Mouse (Mus musculus) adrenal gland, adult 8-10 months (tissue): ENCODE data around the gene Klhl21. TPM values are rescaled to one million over a fixed set of nuclear protein-coding genes. Genes with fewer than 3 reads are reported as not detected.
A peak's percentile ranks its signal among the peaks of the same experiment; 100 is the strongest.
"Not testable (repeated sequence)": the region's sequence is repeated elsewhere in the genome, so short reads cannot be mapped to it uniquely, and the experiment has no call there.

Source experiments
- DNase-seq: peaks from one replicate; pipeline ENCODE4 v3.0.0; 2022
- total RNA-seq, 4 experiments: library from RNA; stranded (reverse); gene quantifications; 2 replicates each; pipeline ENCODE4 v1.2.4; 2022

Klhl21 gene
- total RNA-seq, 4 experiments from 2014 or later = 23.9 to 34.2 (median 31.1) TPM

DNA sequence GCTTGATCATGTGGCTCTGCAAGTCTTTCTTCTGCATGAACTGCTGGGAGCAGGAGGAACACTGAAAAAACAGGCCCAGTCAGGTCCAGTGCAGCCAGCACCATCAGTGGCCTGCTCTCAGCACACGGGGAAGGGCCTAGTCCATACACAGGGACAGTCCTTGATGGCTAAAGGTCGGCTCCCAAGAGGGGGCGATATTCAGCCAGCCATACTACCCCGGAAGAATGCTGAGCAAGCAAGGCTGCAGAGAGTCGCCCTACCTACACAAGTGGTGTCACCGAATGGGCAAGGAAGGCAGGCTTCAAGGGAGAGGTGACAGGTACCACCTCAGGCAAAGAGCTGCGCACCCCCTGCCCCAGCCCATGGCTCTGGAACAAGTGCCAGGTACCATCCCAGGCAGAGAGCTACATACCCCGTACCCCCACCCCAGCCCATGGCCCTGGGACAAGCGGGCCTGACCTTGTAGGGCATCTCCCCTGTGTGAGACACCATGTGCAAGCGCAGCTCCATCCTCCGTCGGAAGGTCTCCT, 13.0 kb downstream of the Klhl21 start:
- no peak for DNase-seq

DNA sequence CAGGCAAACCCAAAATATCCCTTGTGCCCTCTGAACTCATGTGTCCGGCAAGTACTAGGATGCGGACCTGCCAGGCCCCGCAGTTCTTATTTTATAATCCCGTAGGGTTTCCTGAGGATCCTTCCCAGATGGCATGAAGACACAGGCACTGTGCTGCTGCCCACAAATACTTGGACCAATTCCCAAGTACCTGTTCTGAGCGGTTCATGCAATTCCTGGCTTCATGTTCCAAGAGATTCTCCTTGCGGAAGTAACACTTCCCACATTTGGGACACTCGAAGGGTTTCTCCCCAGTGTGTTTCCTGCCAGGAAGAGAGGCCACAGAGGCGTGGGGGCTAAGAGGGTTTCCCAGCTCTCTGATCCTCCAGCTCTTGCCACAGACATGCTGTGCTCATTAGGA, 13.9 kb downstream of the Klhl21 start:
- DNase-seq = no peak

DNA sequence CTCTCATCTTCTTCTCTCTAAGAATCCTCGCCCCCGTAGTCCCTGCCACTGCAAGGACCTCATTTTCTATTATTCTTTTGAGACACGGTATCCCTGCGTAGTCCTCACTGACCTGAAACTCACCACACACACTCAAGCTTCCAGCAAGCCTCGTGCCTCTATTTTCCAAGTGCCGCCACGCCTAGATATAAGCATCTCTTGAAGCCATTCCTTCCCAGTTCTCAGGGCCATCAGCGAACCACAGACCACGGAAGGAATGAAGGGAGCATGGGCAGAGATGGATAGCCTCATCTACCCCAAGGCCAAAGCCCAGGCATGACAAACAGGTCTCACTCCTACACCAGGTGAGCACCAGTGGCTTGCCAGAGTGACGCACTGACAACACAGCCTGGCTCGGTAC, 15.9 kb downstream of the Klhl21 start:
- no peak for DNase-seq

DNA sequence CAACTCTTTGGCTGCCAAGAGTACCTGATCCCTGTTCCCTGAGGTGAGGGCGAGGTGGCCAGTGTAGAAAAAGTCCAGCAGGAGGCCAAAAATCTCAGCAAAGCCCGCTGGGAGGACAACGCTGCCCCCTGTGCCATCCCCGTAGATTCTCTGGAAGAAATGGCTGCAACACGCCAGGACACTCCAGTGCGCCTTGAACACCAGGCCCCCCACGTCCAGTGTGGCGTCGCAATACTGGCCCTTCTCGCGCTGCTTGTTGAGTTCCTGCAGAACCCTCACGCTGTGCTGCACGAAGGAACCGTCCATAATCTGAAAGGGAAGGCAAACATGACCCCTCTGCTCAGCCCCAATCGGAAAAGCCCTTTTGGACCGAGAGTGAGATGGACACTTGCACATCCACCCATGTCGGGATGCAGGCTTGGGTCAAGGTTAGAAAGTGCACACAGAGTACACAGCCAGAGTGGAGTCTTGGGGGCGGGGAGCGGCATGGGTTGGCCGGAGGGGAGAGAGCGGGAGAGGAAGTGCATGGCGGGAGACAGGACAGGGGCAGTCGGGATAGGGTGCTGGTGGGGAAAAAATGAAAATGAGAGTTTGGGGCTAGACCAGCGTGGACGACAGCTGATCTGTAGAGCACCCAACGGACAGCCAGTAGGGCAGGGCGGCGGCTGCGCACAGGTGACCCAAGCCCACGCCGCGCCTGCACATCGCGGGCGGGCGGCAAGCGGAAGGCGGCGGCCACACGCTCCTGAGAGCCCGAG, 18.3 kb downstream of the Klhl21 start:
- no peak for DNase-seq

DNA sequence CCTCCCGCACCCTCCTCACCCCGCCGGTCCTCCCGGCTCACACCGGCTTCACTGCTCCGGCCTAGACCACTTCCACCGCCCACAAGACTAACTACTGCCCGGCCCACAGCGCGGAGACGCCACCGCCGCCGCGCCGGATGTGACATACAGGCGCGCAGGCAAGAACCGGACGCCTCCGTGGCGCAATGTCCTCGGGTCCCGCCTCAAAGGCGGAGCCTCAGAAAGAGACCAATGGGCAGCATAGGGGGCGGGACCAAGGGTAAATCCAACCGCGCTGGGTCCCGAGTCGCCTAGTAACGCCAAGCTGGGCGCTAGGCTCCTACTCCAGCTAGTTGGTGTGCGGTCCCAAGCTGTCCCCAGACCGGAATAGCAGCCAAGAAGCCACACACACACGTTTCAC, 18.9 kb downstream of the Klhl21 start, which contains the start of gene Zbtb48:
Gene Zbtb48 (minus strand): TSS at position 148 of the 400 bp plus-strand sequence.
- peak; percentile 97 for DNase-seq

DNA sequence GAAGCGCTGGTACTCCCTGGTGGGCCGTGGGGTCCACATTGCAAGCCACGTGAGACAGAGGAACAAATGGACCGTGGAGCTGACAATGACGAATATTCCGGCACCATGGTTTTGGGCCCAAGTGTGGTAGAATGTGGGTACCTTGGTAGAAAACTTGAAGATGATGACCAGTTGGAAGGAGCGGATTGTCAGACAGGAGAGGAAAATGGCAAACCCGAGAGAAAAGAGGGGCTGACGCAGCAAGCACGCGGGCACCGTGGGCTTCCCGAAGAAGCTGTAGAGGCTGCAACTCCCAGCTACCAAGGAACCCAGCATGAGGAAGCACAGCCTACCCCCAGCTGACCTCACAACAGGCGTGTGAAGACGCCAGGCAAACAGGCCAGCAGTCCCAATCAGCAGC, 19.9 kb downstream of the Klhl21 start:
- DNase-seq = no peak

DNA sequence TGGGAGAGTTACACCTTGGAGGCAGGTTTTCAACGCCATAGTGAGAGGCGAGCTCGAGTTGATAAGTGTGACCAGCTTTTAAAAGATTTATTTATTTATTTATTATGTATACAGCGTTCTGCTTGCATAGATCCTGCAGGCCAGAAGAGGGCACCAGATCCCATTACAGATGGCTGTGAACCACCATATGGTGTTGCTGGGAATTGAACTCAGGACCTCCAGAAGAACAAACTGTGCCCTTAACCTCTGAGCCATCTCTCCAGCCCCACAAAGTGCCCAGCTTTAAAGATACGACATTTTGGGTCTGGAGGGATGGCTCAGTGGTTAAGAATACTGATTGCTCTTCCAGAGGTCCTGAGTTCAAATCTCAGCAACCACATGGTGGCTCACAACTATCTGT, 20.5 kb downstream of the Klhl21 start:
- DNase-seq = no peak

DNA sequence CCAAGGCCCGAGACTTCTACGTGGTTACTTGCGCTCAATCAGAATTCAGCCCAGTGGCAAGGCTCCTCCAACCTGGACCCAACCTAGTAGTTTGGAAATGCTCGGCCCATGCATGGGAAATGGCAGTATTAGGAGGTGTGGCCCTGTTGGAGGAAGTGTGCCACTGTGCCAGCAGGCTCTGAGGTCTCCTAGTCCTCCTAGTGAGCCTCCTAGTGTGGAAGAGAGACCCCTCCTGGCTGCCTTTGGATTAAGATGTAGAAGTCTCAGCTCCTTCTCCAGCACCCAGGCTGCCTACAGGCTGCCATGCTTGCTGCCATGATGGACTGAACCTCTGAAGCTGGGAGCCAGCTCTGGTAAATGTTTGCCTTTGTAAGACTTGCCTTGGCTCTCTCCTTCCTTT, 21.4 kb downstream of the Klhl21 start:
- no peak for DNase-seq

DNA sequence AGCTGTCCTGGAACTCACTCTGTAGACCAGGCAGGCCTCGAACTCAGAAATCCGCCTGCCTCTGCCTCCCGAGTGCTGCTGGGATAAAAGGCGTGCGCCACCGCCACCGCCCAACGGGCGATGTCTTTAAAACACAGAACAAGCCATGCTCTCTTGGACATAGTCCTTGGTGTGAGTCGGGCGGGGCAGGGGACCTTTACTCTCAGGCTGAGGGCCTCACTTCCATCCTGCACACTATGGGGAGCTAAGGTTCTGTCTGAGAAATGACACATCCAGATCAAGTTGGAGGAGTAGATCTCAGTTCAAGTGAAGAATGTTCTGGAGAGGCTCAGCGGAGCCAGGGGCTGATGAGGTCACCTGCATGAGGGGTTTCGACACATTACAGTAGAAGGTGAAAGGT, 24.3 kb downstream of the Klhl21 start:
- no peak for DNase-seq

DNA sequence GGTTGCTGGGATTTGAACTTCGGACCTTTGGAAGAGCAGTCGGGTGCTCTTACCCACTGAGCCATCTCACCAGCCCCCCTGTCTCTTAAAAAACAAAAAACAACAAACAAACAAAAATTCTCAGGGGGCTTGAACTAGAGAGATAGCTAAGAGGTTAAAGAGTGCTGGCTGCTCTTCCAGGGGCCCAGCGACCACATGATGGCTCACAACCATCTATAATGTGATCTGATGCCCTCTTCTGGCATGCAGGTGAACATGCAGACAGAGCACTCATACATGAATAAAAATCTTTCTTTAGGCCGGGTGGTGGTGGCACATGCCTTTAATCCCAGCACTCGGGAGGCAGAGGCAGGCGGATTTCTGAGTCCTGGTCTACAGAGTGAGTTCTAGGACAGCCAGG, 27.9 kb downstream of the Klhl21 start:
- DNase-seq = not testable (repeated sequence)

DNA sequence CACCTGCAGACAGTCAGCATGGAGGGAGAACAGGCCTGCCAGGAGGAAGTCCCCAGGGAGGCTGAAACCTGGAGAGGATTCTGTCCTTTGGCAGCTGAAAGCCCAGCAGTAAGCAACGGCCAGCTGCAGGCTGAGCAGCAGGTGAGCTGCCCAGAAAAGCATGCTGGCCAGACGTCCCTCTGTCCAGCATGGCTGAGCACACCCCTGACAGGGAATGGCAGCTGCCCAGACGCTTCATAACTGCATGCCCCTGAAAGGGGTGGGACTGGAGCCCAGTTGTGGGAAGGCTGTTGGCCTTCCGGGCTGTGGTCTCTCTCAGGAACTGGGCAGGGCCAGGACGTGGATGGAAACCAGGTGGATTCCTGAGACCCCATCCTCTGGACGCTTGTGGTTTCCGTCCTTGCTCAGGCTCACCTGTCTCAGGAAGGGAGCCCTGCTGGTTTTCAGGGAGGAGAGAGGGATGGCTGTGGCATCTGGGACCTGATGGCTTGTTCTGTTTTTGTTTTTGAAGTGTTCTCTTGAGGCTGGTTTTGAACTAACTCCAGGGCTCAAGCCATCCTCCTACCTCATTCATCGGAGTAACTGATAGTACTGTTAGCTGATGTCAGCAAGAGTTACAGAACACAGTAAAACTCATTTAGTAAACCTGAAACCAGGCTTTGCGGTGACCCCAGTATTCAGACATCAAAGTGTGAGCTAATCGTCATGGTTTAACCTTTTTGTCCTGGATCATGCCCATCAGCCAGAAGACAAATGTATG, 29.8 kb downstream of the Klhl21 start, which contains the start of gene Tas1r1:
Gene Tas1r1 (minus strand): TSS at position 344 of the 760 bp plus-strand sequence.
- DNase-seq = no peak

DNA sequence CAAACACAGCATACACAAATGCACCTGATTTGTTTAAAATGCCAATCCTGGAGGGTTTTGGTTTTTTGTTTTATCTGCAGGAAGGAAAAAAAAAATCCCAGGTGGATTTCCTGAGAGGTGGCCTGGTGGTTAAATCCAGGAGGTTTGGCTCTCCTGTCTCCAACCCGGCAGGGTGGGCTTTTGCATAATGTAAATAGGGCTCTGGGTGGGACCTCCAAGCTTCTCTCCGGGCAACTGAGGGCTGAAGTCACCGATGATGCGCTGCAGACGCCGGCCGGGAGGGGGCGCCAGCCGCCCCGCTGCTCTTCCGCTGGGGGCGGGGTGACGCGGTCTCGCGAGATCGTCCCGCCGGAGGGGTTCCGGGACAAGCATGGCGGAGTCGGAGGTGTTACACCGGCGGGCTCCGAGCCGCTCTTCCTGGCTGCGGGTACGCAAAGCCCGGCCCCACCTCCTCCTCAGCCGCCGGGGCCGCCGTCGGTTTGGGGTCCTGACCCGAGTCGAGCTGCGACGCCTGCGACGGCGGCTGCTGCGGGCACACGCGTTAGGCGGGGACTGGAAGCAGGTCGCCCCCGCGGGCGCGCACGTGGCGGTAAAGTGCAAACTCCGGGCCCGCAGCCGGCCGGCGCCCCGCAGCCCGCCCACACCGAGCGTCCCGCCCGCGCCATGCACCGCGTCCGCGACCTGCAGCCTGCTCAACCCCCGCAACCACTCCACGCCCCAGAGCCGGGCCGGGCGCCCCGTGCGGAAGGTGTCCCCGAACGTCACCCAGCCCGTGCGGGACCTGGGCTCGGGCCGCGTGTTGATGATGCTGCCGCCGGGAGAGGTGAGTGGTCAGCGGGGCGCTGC, 30.6 kb downstream of the Klhl21 start, which contains the start of gene Nol9:
Gene Nol9 (plus strand): TSS at position 337 of the 846 bp plus-strand sequence.
- DNase-seq = peak; percentile 86

DNA sequence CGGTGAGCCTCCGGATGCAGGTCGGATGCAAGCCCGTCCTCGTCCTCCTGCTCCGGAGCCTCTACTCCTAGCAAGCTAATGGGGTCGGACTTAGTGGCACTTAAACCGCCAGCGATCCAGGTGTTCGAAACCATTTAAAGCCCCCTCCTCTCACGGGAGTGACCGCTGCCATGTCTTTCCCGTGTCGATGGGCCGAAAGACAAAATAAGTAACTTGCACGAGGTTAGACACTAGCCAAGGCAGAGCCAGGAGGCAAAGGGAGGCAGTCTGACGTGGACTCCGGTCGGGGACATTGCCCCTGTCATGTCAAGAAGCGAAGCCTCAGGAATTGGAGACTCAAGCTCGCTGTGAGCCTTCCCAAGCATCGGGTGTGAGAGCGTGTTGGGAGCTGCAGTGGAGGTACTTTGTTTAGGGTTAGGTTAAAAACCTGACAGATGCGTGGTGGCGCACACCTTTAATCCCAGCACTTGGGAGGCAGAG, 31.3 kb downstream of the Klhl21 start:
- no peak for DNase-seq

DNA sequence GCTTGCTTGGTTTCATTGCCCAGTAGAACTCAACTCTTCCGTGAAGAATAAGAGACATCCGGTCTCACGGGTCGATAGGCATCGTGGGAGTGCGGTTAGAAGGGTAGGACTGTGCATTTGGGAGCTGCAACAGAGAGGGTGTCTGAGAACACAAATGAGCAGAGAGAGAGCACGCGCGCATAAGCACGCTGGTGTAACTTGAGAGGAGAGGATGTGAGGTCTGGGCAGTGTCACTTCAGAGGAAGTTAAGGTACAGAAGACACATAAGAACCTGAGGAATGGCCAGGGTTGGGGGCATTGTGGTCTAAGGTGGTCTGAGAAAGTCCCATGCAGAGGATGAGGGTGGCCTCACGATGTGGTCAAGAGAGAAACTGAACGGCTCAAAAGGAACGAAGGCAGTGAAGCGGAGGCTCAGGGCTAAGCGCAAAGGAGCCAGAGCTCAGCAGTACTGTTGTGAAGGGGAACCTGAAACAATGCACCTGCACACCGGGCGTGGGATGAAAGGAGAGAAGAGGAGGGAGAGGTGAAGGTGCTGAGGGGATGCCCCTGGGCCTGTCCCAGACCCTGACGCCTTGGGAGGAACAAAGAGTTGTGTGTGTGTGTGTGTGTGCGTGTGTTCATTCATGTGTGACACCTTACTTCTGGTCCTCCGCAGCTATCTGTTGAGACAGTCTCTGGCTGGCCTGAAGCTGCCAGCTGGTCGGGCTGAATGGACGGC, 33.5 kb downstream of the Klhl21 start:
- no peak for DNase-seq

DNA sequence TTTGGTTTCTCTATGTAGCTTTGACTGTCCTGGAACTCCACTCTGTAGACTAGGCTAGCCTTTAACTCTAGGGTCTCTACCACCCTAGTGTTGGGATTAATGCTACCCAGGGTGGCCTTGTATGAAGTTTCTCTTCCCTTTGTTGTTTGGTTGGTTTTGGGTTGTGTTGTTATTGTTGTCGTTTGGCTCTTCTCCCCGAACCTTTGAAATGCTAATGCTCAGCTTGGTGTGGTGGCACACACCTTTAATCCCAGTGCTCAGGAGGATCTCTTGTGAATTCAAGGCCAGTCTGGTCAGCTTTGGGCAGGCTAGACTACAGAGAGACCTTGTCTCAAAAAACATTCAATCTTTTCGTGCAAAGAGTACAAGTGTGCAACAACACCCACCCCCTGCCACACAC, 34.6 kb downstream of the Klhl21 start:
- DNase-seq = no peak

DNA sequence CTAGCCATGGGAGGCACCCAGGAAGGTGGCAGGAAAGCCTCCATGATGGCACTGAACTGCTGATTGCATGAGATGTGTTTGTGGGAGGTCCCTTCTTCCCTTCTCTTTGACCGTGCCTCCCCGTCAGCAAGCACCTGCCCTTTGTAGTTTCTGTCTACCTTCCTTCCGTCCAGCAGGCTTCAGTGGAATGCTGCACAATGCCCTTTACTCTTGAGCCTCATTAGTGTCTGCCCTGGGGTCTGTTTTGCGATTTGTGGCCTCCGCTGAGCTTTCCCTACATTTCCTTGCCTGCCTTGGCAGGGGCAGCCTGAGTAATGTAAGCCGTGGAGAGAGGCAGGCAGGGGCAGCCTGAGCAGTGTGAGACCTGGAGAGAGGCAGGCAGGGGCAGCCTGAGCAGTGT, 36.0 kb downstream of the Klhl21 start:
- DNase-seq = no peak

DNA sequence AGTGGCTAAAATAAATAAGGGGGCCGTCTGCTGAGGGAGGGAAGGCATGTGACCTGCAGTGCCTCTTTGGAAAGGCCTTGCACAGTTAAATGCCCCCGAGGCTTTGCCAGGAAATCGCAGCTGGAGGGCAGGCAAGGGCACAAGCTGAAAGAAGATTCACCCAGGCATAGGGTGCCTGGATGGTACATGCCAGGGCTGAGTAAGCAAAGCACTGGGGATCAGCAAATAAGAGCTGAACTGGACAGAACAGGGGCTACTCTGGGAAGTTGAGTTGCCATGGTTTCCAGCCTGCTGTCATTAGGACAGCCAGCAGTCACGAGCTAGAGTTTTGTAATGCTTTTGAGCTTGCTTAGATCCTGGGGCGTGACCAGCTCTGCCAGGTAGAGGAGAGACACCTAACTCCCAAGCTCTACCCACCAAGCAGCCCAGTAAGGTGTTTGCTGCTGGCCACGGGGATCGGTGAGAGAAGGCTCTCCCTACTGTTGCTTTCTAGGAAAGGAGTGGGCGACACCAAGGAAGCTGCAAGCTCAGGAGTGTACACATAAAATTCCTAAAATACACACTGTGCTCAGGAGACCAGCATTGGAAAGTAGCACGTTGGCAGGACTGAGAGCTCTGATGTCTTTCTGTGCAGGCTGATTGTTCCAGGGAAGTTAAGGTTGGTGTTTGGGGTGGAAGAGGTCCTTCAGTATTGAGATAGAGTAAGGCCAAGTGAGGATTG, 53.9 kb downstream of the Klhl21 start:
- no peak for DNase-seq

DNA sequence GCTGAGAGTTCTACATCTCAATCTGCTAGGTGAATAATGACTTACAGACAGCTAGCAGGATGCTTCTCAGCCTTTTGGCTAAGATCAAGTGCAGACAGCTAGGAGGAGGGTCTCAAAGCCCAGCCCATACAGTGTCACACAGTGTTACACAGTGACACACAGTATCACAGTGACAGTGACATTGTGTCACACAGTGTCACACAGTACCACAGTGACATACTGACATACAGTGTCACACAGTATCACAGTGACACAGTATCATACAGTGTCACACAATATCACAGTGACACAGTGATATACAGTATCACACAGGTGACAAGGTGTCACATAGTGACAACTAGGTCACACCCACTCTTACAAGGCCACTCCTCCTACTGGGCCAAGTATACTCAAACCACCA, 58.7 kb downstream of the Klhl21 start:
- DNase-seq = no peak
